Mouse (Mus musculus) embryonic facial prominence, embryonic 13.5 days (tissue): ENCODE data around the gene Tpt1. TPM values are rescaled to one million over a fixed set of nuclear protein-coding genes. Genes with fewer than 3 reads are reported as not detected.

ENCODE experiments used
- ATAC-seq: fragments of 200-750 bp; cut with Nextera tagmentation; 2 replicates; pipeline ENCODE4 v1.8.0; 2017; ENCODE audit warnings: low read depth; ENCODE audit not compliant: insufficient number of reproducible peaks, insufficient read depth, low FRiP score, low TSS enrichment
- H3K27ac ChIP-seq: fragments of 300-500 bp; sonication (generic); 2 replicates; pipeline ENCODE4 v1.5.1; 2015; ENCODE audit warnings: moderate library complexity, mild to moderate bottlenecking, inconsistent platforms
- H3K27me3 ChIP-seq: fragments of 300-500 bp; sonication (generic); 2 replicates; pipeline ENCODE4 v1.6.1; 2015; ENCODE audit warnings: mild to moderate bottlenecking, inconsistent platforms
- H3K36me3 ChIP-seq: fragments of 300-500 bp; sonication (generic); 2 replicates; pipeline ENCODE4 v1.6.1; 2015; ENCODE audit warnings: mild to moderate bottlenecking, inconsistent platforms
- H3K4me1 ChIP-seq: fragments of 300-500 bp; sonication (generic); 2 replicates; pipeline ENCODE4 v1.6.1; 2015; ENCODE audit warnings: inconsistent platforms
- H3K4me2 ChIP-seq: fragments of 300-500 bp; sonication (generic); 2 replicates; pipeline ENCODE4 v1.6.1; 2015; ENCODE audit warnings: moderate library complexity, mild to moderate bottlenecking, inconsistent platforms
- H3K4me3 ChIP-seq: fragments of 300-500 bp; sonication (generic); 2 replicates; pipeline ENCODE4 v1.5.1; 2015; ENCODE audit warnings: mild to moderate bottlenecking, inconsistent platforms
- H3K9ac ChIP-seq: fragments of 300-500 bp; sonication (generic); 2 replicates; pipeline ENCODE4 v1.6.1; 2015; ENCODE audit warnings: mild to moderate bottlenecking, inconsistent platforms
- H3K9me3 ChIP-seq: fragments of 300-500 bp; sonication (generic); 2 replicates; pipeline ENCODE4 v1.6.1; 2016; ENCODE audit warnings: inconsistent platforms
- WGBS: fragments of 180-500 bp; shearing (Covaris S2); methylation state at CpG from one replicate; pipeline ENCODE4 v1.1.7; 2015; ENCODE audit warnings: mixed read lengths; 5-methylcytosine and 5-hydroxymethylcytosine counted together
- polyA plus RNA-seq: library from polyadenylated mRNA; unstranded; fragments of >200 nt; fragmentation: Nextera tagmentation; extraction: Ambion mirVana; gene quantifications from 2 replicates; pipeline ENCODE4 v1.2.1, GENCODE M21; 2015

Tpt1 gene
- polyA plus RNA-seq, 1 experiment from 2014 or later: 1,171 TPM

DNA sequence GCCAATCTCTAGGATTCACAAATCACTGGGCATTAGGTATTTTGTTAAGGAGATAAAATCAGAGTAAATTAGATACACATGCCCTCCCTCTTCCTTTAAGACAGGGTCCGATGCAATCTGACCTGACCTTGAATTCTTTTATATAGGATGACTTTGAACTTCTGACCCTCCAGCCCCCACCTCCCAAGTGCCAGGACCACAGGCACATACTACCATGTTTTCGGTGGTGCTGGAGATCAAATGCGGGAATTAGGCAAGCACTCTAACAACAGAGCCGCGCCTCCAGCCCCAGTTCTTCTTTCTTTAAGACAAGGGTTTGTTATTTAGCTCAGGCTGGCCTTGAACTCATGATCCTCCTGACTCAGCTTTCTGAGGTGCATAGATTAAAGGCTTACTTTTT is 39.0 kb downstream of the Tpt1 start:
- H3K9me3 ChIP-seq: no peaks in the 10 kb centered on the region
- H3K27ac ChIP-seq: no peak overlapping the region
- H3K4me1 ChIP-seq: peaks cover 8% of the 10 kb centered on the region
- no peak overlapping the region for H3K4me3 ChIP-seq
- 62% methylated on average over 5 of the region's 5 CpGs for WGBS
- no peaks in the 10 kb centered on the region for H3K36me3 ChIP-seq
- H3K4me2 ChIP-seq: no peak overlapping the region
- H3K9ac ChIP-seq: no peak overlapping the region
- no peak for ATAC-seq
- H3K27me3 ChIP-seq: no peaks in the 10 kb centered on the region

DNA sequence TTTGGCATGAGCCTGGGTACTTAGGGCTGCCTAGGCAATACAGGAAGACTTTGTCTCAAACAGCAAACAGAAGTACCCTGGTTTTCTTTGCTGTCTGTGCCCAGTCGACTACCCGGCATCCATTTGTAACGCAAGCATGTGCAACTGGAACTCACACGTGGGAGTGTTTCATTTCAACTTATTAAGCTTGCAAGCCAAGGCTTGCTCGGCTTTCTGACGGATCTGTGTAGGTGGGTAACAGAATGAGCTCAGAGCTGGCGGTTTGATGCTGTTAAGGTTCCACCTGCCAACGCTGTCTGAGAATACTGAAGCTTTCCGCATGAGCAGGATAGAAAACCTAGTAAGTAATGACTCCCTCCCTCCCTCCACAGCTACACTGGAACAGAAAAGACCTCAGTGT is 47.2 kb downstream of the Tpt1 start:
- ATAC-seq: no peak
- 79% methylated on average over 9 of the region's 9 CpGs for WGBS
- peaks cover 19% of the 10 kb centered on the region for H3K36me3 ChIP-seq

More for the DNA sequence above, 47.2 kb downstream of the Tpt1 start:
- H3K4me3 ChIP-seq: no peak overlapping the region
- H3K9me3 ChIP-seq: no peaks in the 10 kb centered on the region
- 0 out of 2 replicates have a peak overlapping the region, but pooled peaks have one; percentile 8 for H3K27ac ChIP-seq
- no peak overlapping the region for H3K9ac ChIP-seq
- no peaks in the 10 kb centered on the region for H3K4me1 ChIP-seq
- no peak overlapping the region for H3K4me2 ChIP-seq
- no peaks in the 10 kb centered on the region for H3K27me3 ChIP-seq

Other genes starting within 250 kb of the Tpt1 start
- gene Erich6b, start 202.8 kb upstream of the Tpt1 start, polyA plus RNA-seq: not detected in 2 replicates
- 20.2 and 23.1 TPM in 2 replicates for gene Cog3, start 90.6 kb upstream of the Tpt1 start, polyA plus RNA-seq
- gene Slc25a30, start 58.1 kb upstream of the Tpt1 start, polyA plus RNA-seq: 4.8 and 5.8 TPM in 2 replicates
- 1.2 and 1.6 TPM in 2 replicates for gene Kctd4, start 109.9 kb downstream of the Tpt1 start, polyA plus RNA-seq
- 39.0 and 39.4 TPM in 2 replicates for gene Gtf2f2, start 165.8 kb downstream of the Tpt1 start, polyA plus RNA-seq